Mouse (Mus musculus) liver, embryonic 18 days (tissue): Measurements from ENCODE around the gene Blvra. TPM values are rescaled to one million over a fixed set of nuclear protein-coding genes. Genes with fewer than 3 reads are reported as not detected.

Experiments used
- polyA plus RNA-seq: library from polyadenylated mRNA; depleted of rRNA; stranded (reverse); fragments of >200 nt; gene quantifications from 2 replicates; pipeline ENCODE4 v1.2.3, GENCODE M21; 2012; rRNA removed

The Blvra gene
- 20.5 and 22.3 TPM in 2 replicates for polyA plus RNA-seq

GRCm38 (mm10) chr2:127070435-127070841 is at the start of gene Blvra:
Gene Blvra, plus strand, starts transcription at chr2:127070665.

GRCm38 (mm10) chr2:127133621-127134461 is 63.4 kb downstream of the Blvra start, which contains the start of gene Ncaph:
Gene Ncaph, minus strand, starts transcription at chr2:127133954.

GRCm38 (mm10) chr2:127143158-127144063 is 72.9 kb downstream of the Blvra start, which contains the start of gene Itpripl1:
Gene Itpripl1, minus strand, starts transcription at chr2:127143442.

Other genes with a start within 250 kb of the Blvra start
- 12.2 and 13.2 TPM in 2 replicates for gene Trpm7, start 194.4 kb upstream of the Blvra start, polyA plus RNA-seq
- 31.4 and 32.9 TPM in 2 replicates for gene Sppl2a, start 137.4 kb upstream of the Blvra start, polyA plus RNA-seq
- gene Ap4e1, start 61.9 kb upstream of the Blvra start, polyA plus RNA-seq = 2.5 and 2.7 TPM in 2 replicates
- gene Ncaph, start 63.3 kb downstream of the Blvra start, polyA plus RNA-seq = 16.4 and 18.2 TPM in 2 replicates
- gene Itpripl1, start 72.8 kb downstream of the Blvra start, polyA plus RNA-seq = 5.6 and 5.8 TPM in 2 replicates
- gene 1810024B03Rik, start 137.6 kb downstream of the Blvra start, polyA plus RNA-seq = 0.61 and 0.70 TPM in 2 replicates
- 20.5 and 21.5 TPM in 2 replicates for gene Snrnp200, start 137.7 kb downstream of the Blvra start, polyA plus RNA-seq
- gene Ciao1, start 177.2 kb downstream of the Blvra start, polyA plus RNA-seq = 32.3 and 35.5 TPM in 2 replicates
- gene Tmem127, start 177.2 kb downstream of the Blvra start, polyA plus RNA-seq = 9.6 and 9.9 TPM in 2 replicates
- gene Stard7, start 199.6 kb downstream of the Blvra start, polyA plus RNA-seq = 31.9 and 35.9 TPM in 2 replicates